Mouse (Mus musculus) hindbrain, embryonic 10.5 days (tissue): Measurements from ENCODE around the gene Fkbp1b. TPM values are rescaled to one million over a fixed set of nuclear protein-coding genes. Genes with fewer than 3 reads are reported as not detected.
"Not testable (repeated sequence)": the region's sequence is repeated elsewhere in the genome, so short reads cannot be mapped to it uniquely, and the experiment has no call there.

Experiments
- DNase-seq: peaks from one replicate; pipeline ENCODE4 v3.0.0-alpha.2; 2017; ENCODE audit warnings: low spot score
- H3K27ac ChIP-seq: fragments of 300-500 bp; sonication (generic); 2 replicates; pipeline ENCODE4 v1.5.1; 2016; ENCODE audit warnings: mild to moderate bottlenecking, moderate library complexity
- H3K27me3 ChIP-seq: fragments of 300-500 bp; sonication (generic); 2 replicates; pipeline ENCODE4 v1.6.1; 2016; ENCODE audit warnings: mild to moderate bottlenecking; ENCODE audit not compliant: poor library complexity, insufficient read depth, severe bottlenecking
- H3K36me3 ChIP-seq: fragments of 300-500 bp; sonication (generic); 2 replicates; pipeline ENCODE4 v1.6.1; 2016; ENCODE audit warnings: mild to moderate bottlenecking, moderate library complexity
- H3K4me1 ChIP-seq: fragments of 300-500 bp; sonication (generic); replicated peaks from 2 replicates; pipeline ENCODE4 v1.6.1; 2016; ENCODE audit warnings: mild to moderate bottlenecking
- H3K4me3 ChIP-seq: fragments of 300-500 bp; sonication (generic); 2 replicates; pipeline ENCODE4 v1.5.1; 2016; ENCODE audit warnings: mild to moderate bottlenecking, moderate library complexity
- H3K9me3 ChIP-seq: fragments of 300-500 bp; sonication (generic); 2 replicates; pipeline ENCODE4 v1.6.1; 2016; ENCODE audit warnings: mild to moderate bottlenecking, moderate library complexity
- WGBS: fragments of 180-500 bp; shearing (Covaris S2); methylation state at CpG from one replicate; pipeline ENCODE4 v1.1.7; 2016; 5-methylcytosine and 5-hydroxymethylcytosine counted together
- polyA plus RNA-seq: library from polyadenylated mRNA; unstranded; fragments of >200 nt; fragmentation: Nextera tagmentation; extraction: Ambion mirVana; gene quantifications from 2 replicates; pipeline ENCODE4 v1.2.1, GENCODE M21; 2016

The Fkbp1b gene
- 8.4 and 14.4 TPM in 2 replicates for polyA plus RNA-seq

DNA sequence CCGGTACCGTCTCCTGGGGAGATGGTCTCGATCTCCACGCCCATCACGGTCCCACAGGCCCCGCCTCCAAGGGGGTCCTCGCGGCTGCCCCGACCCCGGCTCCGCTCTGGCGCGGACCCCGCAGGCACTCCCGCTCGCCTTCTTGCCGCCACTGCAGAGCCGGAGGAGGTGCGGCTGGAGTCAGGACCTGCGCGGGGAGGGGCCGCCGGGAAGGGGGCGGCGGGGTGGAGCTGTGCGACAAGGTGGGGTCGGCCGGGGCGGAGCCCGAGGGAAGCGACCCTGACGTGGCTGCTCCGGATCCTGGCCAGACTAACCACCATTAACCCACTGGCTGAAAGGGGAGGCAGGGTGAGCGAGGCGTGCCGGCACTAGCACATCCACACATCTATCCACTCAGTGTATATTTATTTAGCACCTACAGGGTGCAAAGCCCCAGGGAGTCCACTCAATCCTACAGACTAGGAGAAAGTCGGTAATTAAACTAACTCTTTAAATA is at the start of gene Fkbp1b:
Gene Fkbp1b (minus strand): TSS at position 200 of the 496 bp plus-strand sequence.
- peak within 1 kb of the TSS; percentile 87 for H3K27ac ChIP-seq
- H3K4me1 ChIP-seq, result peaks cover 25% of the 10 kb centered on the region
- under 1% methylated on average over 37 of the region's 37 CpGs for WGBS
- no peaks in the 10 kb centered on the region for H3K9me3 ChIP-seq
- H3K27me3 ChIP-seq, result peaks cover 32% of the 10 kb centered on the region
- peak within 1 kb of the TSS; percentile 72 for H3K4me3 ChIP-seq
- DNase-seq, result peak; percentile 76
- H3K36me3 ChIP-seq, result no peaks in the 10 kb centered on the region

DNA sequence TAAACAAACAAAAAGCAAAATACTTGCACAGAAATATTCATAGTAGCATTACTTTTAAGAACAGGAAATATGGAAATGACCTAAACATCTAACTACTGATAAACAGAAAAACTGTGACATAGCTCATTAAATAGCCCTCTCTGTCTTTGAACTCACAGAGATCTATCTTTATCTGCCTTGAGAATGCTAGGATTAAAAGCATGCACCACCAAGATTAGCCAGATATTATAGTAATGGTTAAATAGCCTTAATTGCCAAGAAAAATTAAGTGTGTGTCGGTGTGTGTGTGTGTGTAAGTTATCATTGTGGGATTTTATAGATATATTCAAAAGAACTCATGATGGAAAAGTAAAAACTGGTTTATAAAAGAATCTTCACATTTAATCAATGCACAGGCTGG is 48.5 kb upstream of the Fkbp1b start:
- WGBS, result 91% methylated on average over 1 of the region's 1 CpGs
- Histone ChIP-seq H3K36me3 (peaks cover 31% of the 10 kb centered on the region), H3K27me3 (no peaks in the 10 kb centered on the region), H3K4me3 (no peak overlapping the region), H3K27ac (no peak overlapping the region), H3K4me1 (no peaks in the 10 kb centered on the region), H3K9me3 (no peaks in the 10 kb centered on the region)
- no peak for DNase-seq

DNA sequence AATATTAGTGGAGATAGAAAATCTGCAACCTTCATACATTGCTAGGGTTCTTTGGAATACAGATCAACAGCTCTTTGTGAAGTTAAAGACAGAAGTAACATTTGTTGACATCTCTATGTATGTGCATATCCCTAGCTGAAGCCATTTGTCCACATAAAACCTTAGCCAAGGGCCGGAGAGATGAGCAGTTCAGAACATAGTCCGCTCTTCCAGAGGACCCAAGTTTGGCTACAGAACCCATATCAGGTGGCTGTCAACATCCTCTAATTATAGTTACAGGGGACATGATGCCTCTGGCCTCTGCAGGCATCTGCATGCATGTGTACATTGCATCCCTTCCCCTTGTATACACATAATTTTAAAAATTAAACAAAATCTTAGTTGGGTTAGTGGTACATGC is 47.9 kb upstream of the Fkbp1b start:
- no peaks in the 10 kb centered on the region for H3K27me3 ChIP-seq

GRCm38 (mm10) chr12:4888739-4889138 is 47.3 kb upstream of the Fkbp1b start:
- Histone ChIP-seq H3K27me3 (no peaks in the 10 kb centered on the region), H3K27ac (no peak overlapping the region), H3K36me3 (peaks cover 30% of the 10 kb centered on the region), H3K9me3 (no peaks in the 10 kb centered on the region), H3K4me3 (no peak overlapping the region), H3K4me1 (no peaks in the 10 kb centered on the region)
- no peak for DNase-seq

More for the DNA sequence above, 47.9 kb upstream of the Fkbp1b start:
- 89% methylated on average over 2 of the region's 2 CpGs for WGBS
- Histone ChIP-seq H3K4me1 (no peaks in the 10 kb centered on the region), H3K27ac (no peak overlapping the region), H3K9me3 (no peaks in the 10 kb centered on the region), H3K36me3 (peaks cover 34% of the 10 kb centered on the region), H3K4me3 (no peak overlapping the region)
- DNase-seq, result no peak

DNA sequence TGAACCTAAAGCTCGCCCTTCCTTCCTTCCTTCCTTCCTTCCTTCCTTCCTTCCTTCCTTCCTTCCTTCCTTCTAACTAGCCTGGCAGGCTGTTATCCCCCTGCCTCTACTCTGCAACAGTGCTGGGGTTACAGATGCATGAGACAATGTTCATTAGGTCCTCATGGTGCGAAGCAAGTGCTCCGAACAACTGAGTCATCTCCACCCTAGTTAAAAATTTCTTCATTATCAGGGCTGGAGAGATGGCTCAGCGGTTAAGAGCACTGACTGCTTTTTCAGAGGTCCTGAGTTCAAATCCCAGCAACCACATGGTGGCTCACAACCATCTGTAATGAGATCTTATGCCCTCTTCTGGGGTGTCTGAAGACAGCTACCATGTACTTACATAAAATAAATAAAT is 45.2 kb upstream of the Fkbp1b start:
- H3K27me3 ChIP-seq, H3K4me3 ChIP-seq, H3K4me1 ChIP-seq, H3K27ac ChIP-seq, DNase-seq, H3K9me3 ChIP-seq: not testable (repeated sequence)
- H3K36me3 ChIP-seq, result peaks cover 34% of the 10 kb centered on the region
- WGBS, result 95% methylated on average over 4 of the region's 4 CpGs

- Histone ChIP-seq H3K9me3 (no peaks in the 10 kb centered on the region), H3K4me1 (no peaks in the 10 kb centered on the region), H3K27ac (no peak overlapping the region), H3K4me3 (no peak overlapping the region), H3K36me3 (peaks cover 38% of the 10 kb centered on the region), H3K27me3 (no peaks in the 10 kb centered on the region)
- WGBS, result 98% methylated on average over 1 of the region's 1 CpGs
- DNase-seq, result no peak
Measured at GRCm38 (mm10) chr12:4885062-4885461, 43.7 kb upstream of the Fkbp1b start.

GRCm38 (mm10) chr12:4882086-4882485 is 40.7 kb upstream of the Fkbp1b start:
- Histone ChIP-seq H3K4me1 (no peaks in the 10 kb centered on the region), H3K9me3 (no peaks in the 10 kb centered on the region), H3K36me3 (peaks cover 57% of the 10 kb centered on the region), H3K27ac (no peak overlapping the region), H3K27me3 (no peaks in the 10 kb centered on the region), H3K4me3 (no peak overlapping the region)
- no peak for DNase-seq
- 92% methylated on average over 2 of the region's 2 CpGs for WGBS

GRCm38 (mm10) chr12:4879048-4879447 is 37.7 kb upstream of the Fkbp1b start:
- peaks cover 2% of the 10 kb centered on the region; the same call in 1 of the 2 replicates for H3K27me3 ChIP-seq
- peaks cover 48% of the 10 kb centered on the region for H3K36me3 ChIP-seq
- H3K27ac ChIP-seq, result no peak overlapping the region
- WGBS, result 92% methylated on average over 5 of the region's 5 CpGs
- no peaks in the 10 kb centered on the region for H3K9me3 ChIP-seq
- H3K4me3 ChIP-seq, result no peak overlapping the region
- peaks cover 6% of the 10 kb centered on the region; the same call in 1 of the 2 replicates for H3K4me1 ChIP-seq
- no peak for DNase-seq

- 80% methylated on average over 9 of the region's 9 CpGs for WGBS
- Histone ChIP-seq H3K27me3 (peaks cover 9% of the 10 kb centered on the region), H3K4me3 (no peak overlapping the region), H3K27ac (no peak overlapping the region), H3K9me3 (no peaks in the 10 kb centered on the region), H3K36me3 (peaks cover 48% of the 10 kb centered on the region), H3K4me1 (peaks cover 11% of the 10 kb centered on the region; the same call in 1 of the 2 replicates)
- no peak for DNase-seq
Measured at GRCm38 (mm10) chr12:4878296-4878783, 36.9 kb upstream of the Fkbp1b start.

GRCm38 (mm10) chr12:4875623-4876022 is 34.2 kb upstream of the Fkbp1b start:
- Histone ChIP-seq H3K9me3 (no peaks in the 10 kb centered on the region), H3K4me3 (no peak overlapping the region), H3K27ac (no peak overlapping the region), H3K4me1 (peaks cover 13% of the 10 kb centered on the region; the same call in 1 of the 2 replicates), H3K27me3 (peaks cover 13% of the 10 kb centered on the region), H3K36me3 (peaks cover 25% of the 10 kb centered on the region)
- WGBS, result 93% methylated on average over 8 of the region's 8 CpGs
- DNase-seq, result no peak

DNA sequence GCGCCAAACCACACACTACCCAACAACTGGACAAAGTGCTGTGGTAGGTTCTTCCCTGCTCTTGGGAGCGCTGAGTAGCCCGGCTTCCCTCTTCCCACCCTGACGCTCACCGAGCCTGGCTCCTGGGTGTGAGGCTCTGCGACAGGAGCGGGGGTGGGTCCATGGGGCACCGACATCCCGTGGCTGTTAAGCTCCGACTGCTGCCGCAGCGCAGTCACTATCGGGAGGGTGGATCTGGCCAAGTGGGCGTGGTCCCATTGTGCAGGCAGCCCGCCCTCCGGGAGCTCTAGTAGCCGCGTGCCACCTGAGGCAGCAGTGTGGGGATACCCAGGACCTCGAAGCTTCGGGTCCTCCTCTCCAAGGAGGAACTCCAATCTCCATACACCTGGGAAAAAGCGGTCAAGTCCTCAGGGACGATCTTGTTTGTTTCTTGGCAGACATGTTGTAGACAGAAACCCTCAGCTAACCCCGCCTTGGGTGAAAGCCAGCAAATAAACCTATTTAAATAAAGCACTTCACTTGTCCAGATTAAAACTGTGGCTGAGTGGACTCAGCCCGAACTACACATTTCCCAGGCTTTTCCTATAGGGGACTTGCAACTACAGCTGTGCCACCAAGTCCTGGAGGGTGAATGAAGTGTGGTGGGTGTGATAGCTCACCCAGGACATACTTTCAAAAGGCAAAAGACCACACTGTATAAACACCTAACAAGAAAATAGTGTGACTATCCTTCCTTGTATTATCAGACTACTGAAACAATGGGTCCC is 33.0 kb upstream of the Fkbp1b start, which contains the start of gene Mfsd2b:
Gene Mfsd2b (minus strand): TSS at position 199 of the 767 bp plus-strand sequence.
- peaks cover 13% of the 10 kb centered on the region for H3K27me3 ChIP-seq
- peaks cover 12% of the 10 kb centered on the region for H3K36me3 ChIP-seq

GRCm38 (mm10) chr12:4873531-4873930 is 32.1 kb upstream of the Fkbp1b start:
- H3K9me3 ChIP-seq, result no peaks in the 10 kb centered on the region
- peak overlapping the region; percentile 54 for H3K4me3 ChIP-seq
- peaks cover 13% of the 10 kb centered on the region; the same call in 1 of the 2 replicates for H3K4me1 ChIP-seq
- WGBS, result 74% methylated on average over 6 of the region's 6 CpGs
- H3K27me3 ChIP-seq, result peaks cover 13% of the 10 kb centered on the region
- no peak for DNase-seq
- peak overlapping the region; percentile 74 for H3K27ac ChIP-seq
- peaks cover 4% of the 10 kb centered on the region for H3K36me3 ChIP-seq

More for the DNA sequence above, 33.0 kb upstream of the Fkbp1b start, which contains the start of gene Mfsd2b:
- Histone ChIP-seq H3K4me3 (peak within 1 kb of the TSS; percentile 54), H3K27ac (peak within 1 kb of the TSS; percentile 74), H3K9me3 (no peaks in the 10 kb centered on the region), H3K4me1 (peaks cover 13% of the 10 kb centered on the region; the same call in 1 of the 2 replicates)
- 7% methylated on average over 24 of the region's 24 CpGs for WGBS
- peak; percentile 63 for DNase-seq

GRCm38 (mm10) chr12:4872983-4873477 is 31.6 kb upstream of the Fkbp1b start:
- 83% methylated on average over 5 of the region's 5 CpGs for WGBS
- peaks cover 15% of the 10 kb centered on the region for H3K4me1 ChIP-seq

More at GRCm38 (mm10) chr12:4872983-4873477, 31.6 kb upstream of the Fkbp1b start:
- no peak for DNase-seq
- Histone ChIP-seq H3K4me3 (no peak overlapping the region), H3K27ac (peak overlapping the region; percentile 74; the same call in 1 of the 2 replicates), H3K36me3 (no peaks in the 10 kb centered on the region), H3K9me3 (no peaks in the 10 kb centered on the region), H3K27me3 (peaks cover 13% of the 10 kb centered on the region)
